Mouse (Mus musculus) stomach, embryonic 14.5 days (tissue): ENCODE measurements at regions not wholly inside any gene's neighbourhood (a gene's known extent, or its start where the extent isn't known, plus 50 kb on each side); places are given as distances from the start of the nearest gene placed in this dataset.
"Not testable (repeated sequence)": the region's sequence is repeated elsewhere in the genome, so short reads cannot be mapped to it uniquely, and the experiment has no call there.

Experiments
- ATAC-seq: fragments of 200-750 bp; cut with Nextera tagmentation; 2 replicates; pipeline ENCODE4 v1.8.0; 2017; ENCODE audit warnings: low read depth, moderate TSS enrichment; ENCODE audit not compliant: insufficient number of reproducible peaks, insufficient read depth, low FRiP score
- H3K27ac ChIP-seq: fragments of 300-500 bp; sonication (generic); 2 replicates; pipeline ENCODE4 v1.5.1; 2014; ENCODE audit warnings: mild to moderate bottlenecking, low read length, moderate library complexity, mixed read lengths
- H3K27me3 ChIP-seq: fragments of 300-500 bp; sonication (generic); 2 replicates; pipeline ENCODE4 v1.6.1; 2014; ENCODE audit warnings: low read length, control low read depth, mixed read lengths; ENCODE audit not compliant: control insufficient read depth, insufficient read depth
- H3K36me3 ChIP-seq: fragments of 300-500 bp; sonication (generic); 2 replicates; pipeline ENCODE4 v1.6.1; 2014; ENCODE audit warnings: mild to moderate bottlenecking, control low read depth, low read length, moderate library complexity, mixed read lengths; ENCODE audit not compliant: control insufficient read depth, insufficient read depth
- H3K4me1 ChIP-seq: fragments of 300-500 bp; sonication (generic); 2 replicates; pipeline ENCODE4 v1.6.1; 2014; ENCODE audit warnings: low read length, control low read depth, mixed read lengths; ENCODE audit not compliant: control insufficient read depth, insufficient read depth
- H3K4me2 ChIP-seq: fragments of 300-500 bp; sonication (generic); replicated peaks from 2 replicates; pipeline ENCODE4 v1.6.1; 2014; ENCODE audit warnings: low read depth, low read length, control low read depth
- H3K4me3 ChIP-seq: fragments of 300-500 bp; sonication (generic); 2 replicates; pipeline ENCODE4 v1.5.1; 2014; ENCODE audit warnings: low read depth, low read length, control low read depth
- H3K9ac ChIP-seq: fragments of 300-500 bp; sonication (generic); replicated peaks from 2 replicates; pipeline ENCODE4 v1.6.1; 2014; ENCODE audit warnings: low read depth, mild to moderate bottlenecking, control low read depth, low read length, moderate library complexity, mixed read lengths
- H3K9me3 ChIP-seq: fragments of 300-500 bp; sonication (generic); 2 replicates; pipeline ENCODE4 v1.6.1; 2016; ENCODE audit warnings: low read depth, low read length, control low read depth; ENCODE audit not compliant: control insufficient read depth
- WGBS: fragments of 180-500 bp; shearing (Covaris S2); extraction: QIAGEN DNeasy Blood & Tissue Kit; methylation state at CpG from one replicate; pipeline ENCODE4 v1.1.7; 2014; 5-methylcytosine and 5-hydroxymethylcytosine counted together

DNA sequence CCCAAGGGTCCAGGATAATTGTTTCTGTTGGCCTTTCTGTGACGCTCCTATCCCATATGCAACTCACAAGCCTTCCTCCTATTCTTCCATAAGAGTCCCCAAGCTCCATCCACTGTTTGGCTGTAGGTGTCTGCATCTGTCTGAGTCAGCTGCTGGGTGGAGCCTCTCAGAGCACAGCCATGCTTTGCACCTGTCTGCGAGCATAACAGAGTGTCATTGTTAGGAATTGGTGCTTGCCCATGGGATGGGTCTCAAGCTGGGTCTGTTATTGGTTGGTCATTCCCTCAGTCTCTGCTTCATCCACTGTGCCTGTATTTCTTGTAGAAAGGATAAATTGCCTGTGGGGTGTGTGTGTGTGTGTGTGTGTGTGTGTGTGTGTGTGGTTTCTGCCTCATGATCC, 281.0 kb downstream of the Cetn3 start:
- WGBS: 82% methylated on average over 2 of the region's 2 CpGs
- H3K4me3 ChIP-seq, ATAC-seq: not testable (repeated sequence)

GRCm38 (mm10) chr13:82066174-82066573, 283.3 kb downstream of the Cetn3 start:
- 21% methylated on average over 1 of the region's 1 CpGs for WGBS
- no peak for ATAC-seq
- H3K4me1 ChIP-seq: no peaks in the 10 kb centered on the region
- no peaks in the 10 kb centered on the region for H3K27me3 ChIP-seq
- H3K4me2 ChIP-seq: no peak overlapping the region
- no peak overlapping the region for H3K4me3 ChIP-seq
- H3K27ac ChIP-seq: no peak overlapping the region
- H3K36me3 ChIP-seq: no peaks in the 10 kb centered on the region
- H3K9me3 ChIP-seq: no peaks in the 10 kb centered on the region
- no peak overlapping the region for H3K9ac ChIP-seq

More for the DNA sequence above, 281.0 kb downstream of the Cetn3 start:
- H3K27ac ChIP-seq, H3K27me3 ChIP-seq, H3K9ac ChIP-seq, H3K36me3 ChIP-seq, H3K4me1 ChIP-seq, H3K4me2 ChIP-seq, H3K9me3 ChIP-seq: not testable (repeated sequence)

DNA sequence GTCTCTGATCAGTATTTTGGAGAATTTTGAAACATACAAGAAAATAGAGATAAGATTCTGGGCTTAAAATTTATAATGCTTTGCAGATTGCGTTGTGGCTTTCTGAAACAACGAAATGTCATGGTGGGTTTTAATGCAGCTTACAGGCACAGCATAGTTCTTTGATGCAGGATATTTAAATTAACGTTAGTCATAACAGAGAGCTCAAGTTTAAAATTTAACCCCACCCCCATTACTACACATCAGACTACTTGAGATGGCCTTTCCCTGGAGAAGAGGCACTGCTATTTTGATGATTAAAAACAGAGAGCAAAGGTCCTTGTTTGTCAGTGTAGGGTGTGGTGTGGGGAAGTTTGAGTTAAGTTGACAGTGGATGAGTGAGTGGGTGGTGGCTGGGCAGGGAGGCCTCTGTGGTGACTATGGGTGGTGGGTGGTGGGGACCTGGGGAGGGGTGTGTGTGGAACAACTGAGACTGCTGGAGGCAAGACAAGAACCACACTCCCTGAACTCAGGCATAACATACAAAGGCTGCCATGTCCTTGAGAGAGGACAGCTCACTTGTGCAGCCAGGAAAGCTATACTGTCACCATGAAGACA, 283.9 kb downstream of the Cetn3 start:
- no peaks in the 10 kb centered on the region for H3K9me3 ChIP-seq
- no peak overlapping the region for H3K27ac ChIP-seq
- WGBS: 71% methylated on average over 3 of the region's 3 CpGs
- no peak overlapping the region for H3K9ac ChIP-seq
- no peaks in the 10 kb centered on the region for H3K4me1 ChIP-seq
- no peaks in the 10 kb centered on the region for H3K27me3 ChIP-seq
- no peak for ATAC-seq
- no peak overlapping the region for H3K4me2 ChIP-seq
- no peak overlapping the region for H3K4me3 ChIP-seq
- H3K36me3 ChIP-seq: no peaks in the 10 kb centered on the region

DNA sequence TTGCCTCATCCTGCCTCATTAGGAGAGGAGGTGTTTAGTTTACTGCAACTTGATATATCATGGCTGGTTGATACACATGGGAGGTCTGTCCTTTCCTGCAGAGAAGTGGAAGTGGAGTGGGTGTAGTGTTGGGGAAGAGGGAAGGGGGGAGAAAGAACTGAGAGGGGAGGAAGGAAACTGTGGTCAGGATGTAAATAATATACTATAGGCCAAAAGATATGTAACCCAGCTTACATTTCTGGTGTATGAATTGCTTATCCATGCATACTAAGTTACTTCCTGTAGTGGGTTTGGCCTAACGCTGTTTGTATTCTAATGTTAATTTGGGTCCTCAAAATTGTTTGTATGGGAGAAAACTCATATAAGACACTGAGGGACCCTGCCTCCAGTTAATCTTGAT, 289.6 kb downstream of the Cetn3 start:
- ATAC-seq: no peak
- H3K36me3 ChIP-seq: no peaks in the 10 kb centered on the region
- H3K27me3 ChIP-seq: no peaks in the 10 kb centered on the region
- H3K9me3 ChIP-seq: no peaks in the 10 kb centered on the region
- no peaks in the 10 kb centered on the region for H3K4me1 ChIP-seq
- no peak overlapping the region for H3K4me2 ChIP-seq
- WGBS: 84% methylated on average over 1 of the region's 1 CpGs
- no peak overlapping the region for H3K27ac ChIP-seq
- H3K9ac ChIP-seq: no peak overlapping the region
- no peak overlapping the region for H3K4me3 ChIP-seq

DNA sequence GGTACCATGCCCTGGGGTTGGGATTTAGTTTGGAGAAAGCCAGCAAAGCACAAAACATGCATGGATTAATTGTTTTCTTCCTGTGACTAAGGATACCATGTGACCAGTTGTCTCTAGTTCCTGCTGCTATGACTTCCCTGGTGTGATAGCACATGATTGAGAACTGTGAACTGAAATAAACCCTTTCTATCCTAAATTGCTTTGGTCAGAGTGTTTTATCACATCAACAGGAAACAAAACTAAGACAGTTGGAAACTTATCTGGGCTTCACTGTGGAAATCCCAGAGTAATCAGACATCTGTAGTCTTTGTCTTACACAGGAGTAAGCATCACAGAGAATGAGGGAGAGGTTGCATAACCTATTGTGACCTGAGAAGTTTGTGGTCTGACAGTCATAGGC, 290.5 kb downstream of the Cetn3 start:
- Histone ChIP-seq H3K27ac (no peak overlapping the region), H3K4me3 (no peak overlapping the region), H3K27me3 (no peaks in the 10 kb centered on the region), H3K36me3 (no peaks in the 10 kb centered on the region), H3K4me2 (no peak overlapping the region), H3K4me1 (no peaks in the 10 kb centered on the region), H3K9ac (no peak overlapping the region), H3K9me3 (no peaks in the 10 kb centered on the region)
- no peak for ATAC-seq

GRCm38 (mm10) chr13:82081375-82081774, 298.5 kb downstream of the Cetn3 start:
- ATAC-seq: no peak
- Histone ChIP-seq H3K36me3 (no peaks in the 10 kb centered on the region), H3K9me3 (no peaks in the 10 kb centered on the region), H3K4me3 (no peak overlapping the region), H3K27me3 (no peaks in the 10 kb centered on the region), H3K4me1 (no peaks in the 10 kb centered on the region), H3K4me2 (no peak overlapping the region), H3K27ac (no peak overlapping the region), H3K9ac (no peak overlapping the region)
- WGBS: 82% methylated on average over 2 of the region's 2 CpGs

GRCm38 (mm10) chr13:82087635-82088034, 304.8 kb downstream of the Cetn3 start:
- WGBS: 67% methylated on average over 3 of the region's 3 CpGs
- H3K36me3 ChIP-seq: no peaks in the 10 kb centered on the region
- no peak overlapping the region for H3K9ac ChIP-seq
- H3K4me3 ChIP-seq: no peak overlapping the region
- H3K9me3 ChIP-seq: no peaks in the 10 kb centered on the region
- no peaks in the 10 kb centered on the region for H3K4me1 ChIP-seq
- no peaks in the 10 kb centered on the region for H3K27me3 ChIP-seq
- H3K4me2 ChIP-seq: no peak overlapping the region
- H3K27ac ChIP-seq: no peak overlapping the region
- ATAC-seq: no peak

GRCm38 (mm10) chr13:82092186-82092585, 309.3 kb downstream of the Cetn3 start:
- no peak for ATAC-seq
- H3K9ac ChIP-seq: no peak overlapping the region
- H3K4me1 ChIP-seq: no peaks in the 10 kb centered on the region
- H3K9me3 ChIP-seq: no peaks in the 10 kb centered on the region
- 78% methylated on average over 5 of the region's 5 CpGs for WGBS
- H3K4me2 ChIP-seq: no peak overlapping the region
- H3K27ac ChIP-seq: no peak overlapping the region
- no peaks in the 10 kb centered on the region for H3K36me3 ChIP-seq
- H3K27me3 ChIP-seq: no peaks in the 10 kb centered on the region
- H3K4me3 ChIP-seq: no peak overlapping the region

DNA sequence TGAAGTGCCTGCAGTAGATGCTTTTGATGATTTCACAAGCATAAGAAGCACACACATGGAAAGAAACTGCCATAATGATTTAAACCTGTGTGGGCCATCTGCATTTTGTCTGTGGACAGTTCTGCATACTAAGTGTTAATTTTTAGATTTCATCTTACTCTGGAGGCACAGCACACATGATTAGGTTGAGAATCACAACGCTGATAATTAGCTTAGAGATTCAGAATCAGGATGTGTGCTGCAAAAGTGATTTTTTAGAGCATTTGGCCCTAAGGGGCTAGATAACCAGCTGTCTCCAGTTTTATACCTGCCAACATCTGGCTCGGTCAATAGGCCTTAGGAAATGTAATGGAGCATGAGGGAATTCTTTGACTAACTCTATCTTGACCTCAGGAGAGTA, 323.2 kb downstream of the Cetn3 start:
- 68% methylated on average over 2 of the region's 2 CpGs for WGBS
- Histone ChIP-seq H3K36me3 (no peaks in the 10 kb centered on the region), H3K4me2 (no peak overlapping the region), H3K4me1 (no peaks in the 10 kb centered on the region), H3K9ac (no peak overlapping the region), H3K4me3 (no peak overlapping the region), H3K27ac (no peak overlapping the region), H3K27me3 (no peaks in the 10 kb centered on the region), H3K9me3 (no peaks in the 10 kb centered on the region)
- no peak for ATAC-seq
